Mouse (Mus musculus): ENCODE measurements at regions not wholly inside any gene's neighbourhood (a gene's known extent, or its start where the extent isn't known, plus 50 kb on each side); places are given as distances from the start of the nearest gene placed in this dataset.

- no peak for DNase-seq (ENCODE audit: low spot score)
These were observed 1381.5 kb downstream of the Defb40 start for GRCm38 (mm10) chr8:17596559-17596958.

GRCm38 (mm10) chr8:17594607-17595006, 1383.4 kb downstream of the Defb40 start:
- DNase-seq (ENCODE audit: low spot score), result no peak

GRCm38 (mm10) chr8:17590135-17590534, 1387.9 kb downstream of the Defb40 start:
- no peak for DNase-seq (ENCODE audit: low spot score)

GRCm38 (mm10) chr8:17588189-17588588, 1389.9 kb downstream of the Defb40 start:
- DNase-seq (ENCODE audit: low spot score), result no peak

GRCm38 (mm10) chr8:17587261-17587861, 1390.7 kb downstream of the Defb40 start:
- DNase-seq (ENCODE audit: low spot score), result no peak
